7 mouse cellular contexts compared by ENCODE assay signal in the genomic region with DNA sequence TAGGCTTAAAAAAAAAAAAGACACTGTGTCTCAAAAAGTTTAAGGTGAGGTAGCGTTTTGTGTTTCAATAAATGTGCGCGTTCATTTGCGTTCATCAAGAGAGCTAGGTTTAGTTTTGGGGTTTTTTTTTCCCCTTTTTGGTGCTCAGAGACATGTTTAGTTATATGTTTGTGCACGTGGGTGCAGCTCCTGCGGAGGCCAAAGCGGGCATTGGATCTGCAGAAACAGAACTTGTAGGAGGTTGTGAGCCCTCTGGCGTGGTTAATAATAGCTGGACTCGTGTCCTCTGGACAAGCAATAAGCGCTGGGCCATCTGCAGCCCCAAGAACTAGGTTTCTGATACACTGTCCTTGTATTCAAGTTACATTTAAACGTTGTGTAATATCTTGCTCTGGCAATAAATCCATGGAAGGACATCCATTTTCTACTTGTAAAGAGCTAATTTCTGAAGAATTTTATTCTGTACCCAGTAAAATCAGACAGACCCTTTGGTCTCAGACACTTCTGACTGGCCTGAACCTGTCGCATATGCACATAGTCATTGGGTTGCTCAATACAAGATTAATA. TPM values are rescaled to one million over a fixed set of nuclear protein-coding genes. Genes with fewer than 3 reads are reported as not detected.
DNase-seq lines count a peak whose midpoint lies in the region; ATAC-seq and TF ChIP-seq lines count a peak whose summit lies in the region.

No protein-coding gene starts in this region.

- peak overlapping the region; percentile 81 for H3K4me2 ChIP-seq in embryonic facial prominence, embryonic 11.5 days (ENCODE audit: low read depth, low read length)
- H3K4me2 ChIP-seq in hindbrain, embryonic 16.5 days (ENCODE audit: low read length), result peak overlapping the region; percentile 91
- H3K4me2 ChIP-seq in neural tube, embryonic 12.5 days (replicated peaks), result peak overlapping the region; percentile 96

- peak overlapping the region; percentile 92 for H3K9ac ChIP-seq in embryonic facial prominence, embryonic 11.5 days (replicated peaks; ENCODE audit: low read length)
- peak overlapping the region; percentile 84 for H3K9ac ChIP-seq in hindbrain, embryonic 16.5 days (ENCODE audit: low read depth, low read length)
- peak overlapping the region; percentile 85 for H3K9ac ChIP-seq in neural tube, embryonic 12.5 days

- no peak for ATAC-seq in embryonic facial prominence, embryonic 11.5 days (replicated peaks; ENCODE audit: insufficient number of reproducible peaks, low FRiP score, low TSS enrichment, low read depth)
- no peak for ATAC-seq in hindbrain, embryonic 16.5 days
- ATAC-seq in neural tube, embryonic 12.5 days (ENCODE audit: low FRiP score, low read depth), result no peak

- 4% methylated on average over 12 of the region's 12 CpGs for WGBS in embryonic facial prominence, embryonic 11.5 days
- WGBS in hindbrain, embryonic 16.5 days, result 5% methylated on average over 12 of the region's 12 CpGs
- WGBS in neural tube, embryonic 12.5 days, result 5% methylated on average over 12 of the region's 12 CpGs

- no peaks in the 10 kb centered on the region for H3K9me3 ChIP-seq in embryonic facial prominence, embryonic 11.5 days (replicated peaks; ENCODE audit: control insufficient read depth, low read length)
- H3K9me3 ChIP-seq in hindbrain, embryonic 16.5 days (ENCODE audit: control insufficient read depth, low read length), result no peaks in the 10 kb centered on the region
- no peaks in the 10 kb centered on the region for H3K9me3 ChIP-seq in neural tube, embryonic 12.5 days

- intact Hi-C loops in left cerebral cortex, adult 2 months (cut with DNase I), result loop anchor here (2.0 kb wide), 1 partner anchor 25 kb away; the partner anchor contains the start of gene Pcyox1
- intact Hi-C loops in left cerebral cortex, postnatal 4 days (cut with DNase I), result no loop called here

- H3K27me3 ChIP-seq in embryonic facial prominence, embryonic 11.5 days (ENCODE audit: control insufficient read depth, insufficient read depth, low read length), result no peaks in the 10 kb centered on the region
- H3K27me3 ChIP-seq in hindbrain, embryonic 16.5 days (replicated peaks; ENCODE audit: control insufficient read depth, insufficient read depth, low read length), result no peaks in the 10 kb centered on the region
- no peaks in the 10 kb centered on the region for H3K27me3 ChIP-seq in neural tube, embryonic 12.5 days (replicated peaks)

- peaks cover under 1% of the 10 kb centered on the region for H3K36me3 ChIP-seq in embryonic facial prominence, embryonic 11.5 days (replicated peaks; ENCODE audit: control insufficient read depth, insufficient read depth, low read depth, low read length)
- H3K36me3 ChIP-seq in hindbrain, embryonic 16.5 days (ENCODE audit: control insufficient read depth, insufficient read depth, low read length), result peaks cover 9% of the 10 kb centered on the region
- H3K36me3 ChIP-seq in neural tube, embryonic 12.5 days, result peaks cover 21% of the 10 kb centered on the region

- no peak for DNase-seq in left cerebral cortex, adult 2 months (ENCODE audit: extremely low spot score in 1 of 2, low spot score in 2 of 2)
- DNase-seq in left cerebral cortex, adult 18-20 months (ENCODE audit: low spot score in 2 of 2), result no peak
- DNase-seq in embryonic facial prominence, embryonic 11.5 days (ENCODE audit: low spot score), result no peak
- DNase-seq in right cerebral cortex, postnatal 25 days, result no peak
- DNase-seq in left cerebral cortex, postnatal 4 days, result no peak

- H3K4me1 ChIP-seq in embryonic facial prominence, embryonic 11.5 days (ENCODE audit: control insufficient read depth, insufficient read depth, low read length), result no peaks in the 10 kb centered on the region
- H3K4me1 ChIP-seq in hindbrain, embryonic 16.5 days (ENCODE audit: control insufficient read depth, insufficient read depth, low read depth, low read length), result peaks cover 17% of the 10 kb centered on the region
- peaks cover 23% of the 10 kb centered on the region for H3K4me1 ChIP-seq in neural tube, embryonic 12.5 days

- H3K27ac ChIP-seq in left cerebral cortex, adult 2 months, result peak overlapping the region; percentile 83
- peak overlapping the region; percentile 76 for H3K27ac ChIP-seq in embryonic facial prominence, embryonic 11.5 days (replicated peaks; ENCODE audit: low read depth, low read length)
- H3K27ac ChIP-seq in hindbrain, embryonic 16.5 days (ENCODE audit: low read depth, low read length), result no peak overlapping the region
- H3K27ac ChIP-seq in neural tube, embryonic 12.5 days, result no peak overlapping the region

- no peak for TF ChIP-seq CTCF in left cerebral cortex, adult 2 months (IDR thresholded peaks at IDR 0.05)

- peak overlapping the region; percentile 90 for H3K4me3 ChIP-seq in left cerebral cortex, adult 2 months
- H3K4me3 ChIP-seq in embryonic facial prominence, embryonic 11.5 days (ENCODE audit: low read depth, low read length), result peak overlapping the region; percentile 96
- H3K4me3 ChIP-seq in hindbrain, embryonic 16.5 days (ENCODE audit: low read length), result peak overlapping the region; percentile 71
- peak overlapping the region; percentile 88 for H3K4me3 ChIP-seq in neural tube, embryonic 12.5 days

RNA-seq across cellular contexts. Expression of gene Snrpg, which starts 0.9 kb away (rescaled TPM):
- 10 to 100 TPM; 54.8 to 61.9 TPM for total RNA-seq in left cerebral cortex, adult 2 months (2021)
- total RNA-seq in left cerebral cortex, adult 18-20 months (2021), result 10 to 100 TPM; 50.7 to 60.3 TPM
- 760 and 783 TPM in 2 replicates for polyA plus RNA-seq in embryonic facial prominence, embryonic 11.5 days (2014; fragmentation: Nextera tagmentation; extraction: Ambion mirVana)
- polyA plus RNA-seq in hindbrain, embryonic 16.5 days (2015; fragmentation: Nextera tagmentation; extraction: Ambion mirVana), result 234 and 259 TPM in 2 replicates
- polyA plus RNA-seq in neural tube, embryonic 12.5 days (2016; fragmentation: Nextera tagmentation; extraction: Ambion mirVana), result 483 and 530 TPM in 2 replicates
- total RNA-seq in left cerebral cortex, postnatal 4 days (2021), result 100 to 1,000 TPM; 120 to 152 TPM

RNA-seq across cellular contexts. Expression of gene Fam136a, which starts 6.6 kb away (rescaled TPM):
- total RNA-seq in left cerebral cortex, adult 2 months (2021), result 10 to 100 TPM; 21.3 to 21.8 TPM
- 10 to 100 TPM; 20.5 to 21.7 TPM for total RNA-seq in left cerebral cortex, adult 18-20 months (2021)
- polyA plus RNA-seq in embryonic facial prominence, embryonic 11.5 days (2014; fragmentation: Nextera tagmentation; extraction: Ambion mirVana), result 160 and 172 TPM in 2 replicates
- polyA plus RNA-seq in hindbrain, embryonic 16.5 days (2015; fragmentation: Nextera tagmentation; extraction: Ambion mirVana), result 112 and 114 TPM in 2 replicates
- polyA plus RNA-seq in neural tube, embryonic 12.5 days (2016; fragmentation: Nextera tagmentation; extraction: Ambion mirVana), result 111 and 113 TPM in 2 replicates
- total RNA-seq in left cerebral cortex, postnatal 4 days (2021), result 10 to 100 TPM; 45.4 to 50.4 TPM

RNA-seq across cellular contexts. Expression of gene Pcyox1, which starts 24.9 kb away (rescaled TPM):
- total RNA-seq in left cerebral cortex, adult 2 months (2021), result 100 to 1,000 TPM; 105 to 115 TPM
- total RNA-seq in left cerebral cortex, adult 18-20 months (2021), result 100 to 1,000 TPM; 105 to 115 TPM
- 73.6 and 78.3 TPM in 2 replicates for polyA plus RNA-seq in embryonic facial prominence, embryonic 11.5 days (2014; fragmentation: Nextera tagmentation; extraction: Ambion mirVana)
- polyA plus RNA-seq in hindbrain, embryonic 16.5 days (2015; fragmentation: Nextera tagmentation; extraction: Ambion mirVana), result 88.4 and 92.7 TPM in 2 replicates
- polyA plus RNA-seq in neural tube, embryonic 12.5 days (2016; fragmentation: Nextera tagmentation; extraction: Ambion mirVana), result 121 and 123 TPM in 2 replicates
- 100 to 1,000 TPM; 105 to 113 TPM for total RNA-seq in left cerebral cortex, postnatal 4 days (2021)

RNA-seq across cellular contexts. Expression of gene Tia1, which starts 32.0 kb away (rescaled TPM):
- total RNA-seq in left cerebral cortex, adult 2 months (2021), result 100 to 1,000 TPM; 117 to 119 TPM
- total RNA-seq in left cerebral cortex, adult 18-20 months (2021), result 100 to 1,000 TPM in 1 of 2 experiments, 10 to 100 TPM in 1; 97.8 to 102 TPM
- polyA plus RNA-seq in embryonic facial prominence, embryonic 11.5 days (2014; fragmentation: Nextera tagmentation; extraction: Ambion mirVana), result 228 and 232 TPM in 2 replicates
- polyA plus RNA-seq in hindbrain, embryonic 16.5 days (2015; fragmentation: Nextera tagmentation; extraction: Ambion mirVana), result 232 and 270 TPM in 2 replicates
- polyA plus RNA-seq in neural tube, embryonic 12.5 days (2016; fragmentation: Nextera tagmentation; extraction: Ambion mirVana), result 333 and 353 TPM in 2 replicates
- 100 to 1,000 TPM; 192 TPM for total RNA-seq in left cerebral cortex, postnatal 4 days (2021)

RNA-seq across cellular contexts. Expression of gene Gm44790, which starts 54.4 kb away (rescaled TPM):
- total RNA-seq in left cerebral cortex, adult 2 months (2021), result not detected
- total RNA-seq in left cerebral cortex, adult 18-20 months (2021), result under 1 TPM in 1 of 2 experiments, not detected in 1; 0.58 TPM
- not detected in 2 replicates for polyA plus RNA-seq in embryonic facial prominence, embryonic 11.5 days (2014; fragmentation: Nextera tagmentation; extraction: Ambion mirVana)
- polyA plus RNA-seq in hindbrain, embryonic 16.5 days (2015; fragmentation: Nextera tagmentation; extraction: Ambion mirVana), result not detected in 2 replicates
- polyA plus RNA-seq in neural tube, embryonic 12.5 days (2016; fragmentation: Nextera tagmentation; extraction: Ambion mirVana), result 0.37 TPM in 1 of 2 replicates, not detected in the other
- total RNA-seq in left cerebral cortex, postnatal 4 days (2021), result not detected

Comparison
In these comparisons a context has a peak if more than half of its experiments do, and no peak if none do; other contexts are left out.
1. H3K27ac ChIP-seq: peak in left cerebral cortex, adult 2 months (single experiment) and embryonic facial prominence, embryonic 11.5 days (single experiment); none in hindbrain, embryonic 16.5 days (single experiment) and neural tube, embryonic 12.5 days (single experiment).
2. Peak in every context shown above with its lines, with median percentiles within 50 percentile points of each other: H3K4me3 ChIP-seq, H3K4me2 ChIP-seq and H3K9ac ChIP-seq.